In the genomic region with DNA sequence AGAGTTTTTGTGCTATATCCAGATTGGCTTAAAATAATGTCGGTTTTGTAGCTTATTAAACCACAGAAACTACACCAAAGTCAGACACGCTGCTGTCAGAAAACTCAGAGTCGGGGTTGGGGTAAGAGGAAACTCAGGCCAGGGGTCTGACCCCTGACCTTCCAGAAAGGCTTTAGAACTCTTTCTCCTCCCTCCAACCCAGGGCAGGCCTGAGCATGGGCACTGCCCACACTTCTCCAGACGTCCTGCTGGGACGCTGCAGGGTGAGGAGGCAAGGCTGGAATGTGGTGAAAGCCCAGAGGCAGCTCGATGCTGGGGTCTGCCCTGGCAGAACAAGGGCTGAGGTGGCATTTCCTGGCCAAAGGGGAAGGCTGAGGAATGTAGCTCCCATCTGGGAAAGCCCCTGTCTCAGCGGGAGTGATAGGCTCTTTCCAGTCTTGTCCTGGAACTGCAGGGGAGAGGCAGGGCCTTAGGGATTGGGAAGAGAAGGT, we compare ENCODE assay signal across 8 mouse cellular contexts. TPM values are rescaled to one million over a fixed set of nuclear protein-coding genes. Genes with fewer than 3 reads are reported as not detected.
DNase-seq lines count a peak whose midpoint lies in the region; ATAC-seq and TF ChIP-seq lines count a peak whose summit lies in the region.
"Had no signal": no experiment of that assay in that cellular context is flagged by ENCODE, and none has a peak within 500 bp of the region (broad histone marks: within the 10 kb centered on the region; RNA-seq: fewer than 3 reads in every experiment).

No protein-coding gene starts in this region.

- peak overlapping the region; percentile 82 for H3K4me2 ChIP-seq in lung, embryonic 15.5 days
- peak overlapping the region; percentile 98 for H3K4me2 ChIP-seq in forebrain, embryonic 15.5 days (replicated peaks)
- peak overlapping the region; percentile 83 for H3K4me2 ChIP-seq in limb, embryonic 14.5 days (replicated peaks; ENCODE audit: low read depth, low read length, severe bottlenecking)
- peak overlapping the region; percentile 55; the same call in 1 of the 2 replicates for H3K4me2 ChIP-seq in stomach, postnatal 0 days (replicated peaks; ENCODE audit: low read depth)

- H3K4me1 ChIP-seq in lung, embryonic 15.5 days = peaks cover 10% of the 10 kb centered on the region
- H3K4me1 ChIP-seq in forebrain, embryonic 15.5 days = peaks cover 44% of the 10 kb centered on the region
- peaks cover 12% of the 10 kb centered on the region; the same call in 1 of the 2 replicates for H3K4me1 ChIP-seq in limb, embryonic 14.5 days (ENCODE audit: control insufficient read depth, insufficient read depth, low read length)
- no peaks in the 10 kb centered on the region for H3K4me1 ChIP-seq in stomach, postnatal 0 days (replicated peaks; ENCODE audit: control insufficient read depth, insufficient read depth)

- 9% methylated on average over 7 of the region's 7 CpGs for WGBS in lung, embryonic 15.5 days
- 11% methylated on average over 7 of the region's 7 CpGs for WGBS in forebrain, embryonic 15.5 days
- WGBS in limb, embryonic 14.5 days = 3% methylated on average over 7 of the region's 7 CpGs
- WGBS in stomach, postnatal 0 days = 11% methylated on average over 7 of the region's 7 CpGs

- ATAC-seq in lung, embryonic 15.5 days (ENCODE audit: borderline replicate concordance, extremely low read depth, low FRiP score, low TSS enrichment) = no peak
- ATAC-seq in forebrain, embryonic 15.5 days (replicated peaks) = 0 out of 2 replicates have a peak, but pooled peaks have one; percentile 14
- no peak for ATAC-seq in limb, embryonic 14.5 days (ENCODE audit: low FRiP score, low read depth)
- ATAC-seq in stomach, postnatal 0 days (ENCODE audit: low FRiP score, low TSS enrichment) = no peak
- ATAC-seq: activated CD4-positive, CD25-positive, alpha-beta regulatory T cell, adult 4 months had no signal

- H3K36me3 ChIP-seq in lung, embryonic 15.5 days = no peaks in the 10 kb centered on the region
- no peaks in the 10 kb centered on the region for H3K36me3 ChIP-seq in forebrain, embryonic 15.5 days
- H3K36me3 ChIP-seq in limb, embryonic 14.5 days (ENCODE audit: control insufficient read depth, insufficient read depth, low read length) = no peaks in the 10 kb centered on the region
- no peaks in the 10 kb centered on the region for H3K36me3 ChIP-seq in stomach, postnatal 0 days (ENCODE audit: control insufficient read depth, insufficient read depth, low read length)

- peaks cover 56% of the 10 kb centered on the region for H3K27me3 ChIP-seq in lung, embryonic 15.5 days
- H3K27me3 ChIP-seq in forebrain, embryonic 15.5 days = peaks cover 7% of the 10 kb centered on the region; the same call in 1 of the 2 replicates
- peaks cover 52% of the 10 kb centered on the region for H3K27me3 ChIP-seq in limb, embryonic 14.5 days (ENCODE audit: control insufficient read depth, insufficient read depth, low read length)
- peaks cover 21% of the 10 kb centered on the region for H3K27me3 ChIP-seq in stomach, postnatal 0 days (ENCODE audit: control insufficient read depth, insufficient read depth, low read length)

- TF ChIP-seq POLR2A in limb, embryonic 14.5 days (IDR thresholded peaks at IDR 0.05; ENCODE audit: borderline replicate concordance, extremely low read depth, insufficient read depth, insufficient read length) = no peak

- H3K4me3 ChIP-seq in lung, embryonic 15.5 days = peak overlapping the region; percentile 36
- peak overlapping the region; percentile 48 for H3K4me3 ChIP-seq in forebrain, embryonic 15.5 days
- peak overlapping the region; percentile 41 for H3K4me3 ChIP-seq in limb, embryonic 14.5 days (replicated peaks; ENCODE audit: low read length)
- no peak overlapping the region for H3K4me3 ChIP-seq in stomach, postnatal 0 days (ENCODE audit: low read depth, low read length)

- H3K9me3 ChIP-seq in lung, embryonic 15.5 days = no peaks in the 10 kb centered on the region
- H3K9me3 ChIP-seq in forebrain, embryonic 15.5 days = no peaks in the 10 kb centered on the region
- no peaks in the 10 kb centered on the region for H3K9me3 ChIP-seq in limb, embryonic 14.5 days (ENCODE audit: control insufficient read depth, low read length)
- H3K9me3 ChIP-seq in stomach, postnatal 0 days (ENCODE audit: control insufficient read depth, low read length) = no peaks in the 10 kb centered on the region

- no peak overlapping the region for H3K27ac ChIP-seq in lung, embryonic 15.5 days
- peak overlapping the region; percentile 92 for H3K27ac ChIP-seq in forebrain, embryonic 15.5 days (replicated peaks)
- H3K27ac ChIP-seq in limb, embryonic 14.5 days (replicated peaks; ENCODE audit: low read depth, low read length) = no peak overlapping the region
- H3K27ac ChIP-seq in stomach, postnatal 0 days (replicated peaks) = no peak overlapping the region

- no peak for TF ChIP-seq CTCF in stomach, postnatal 0 days (IDR thresholded peaks at IDR 0.05; ENCODE audit: low read depth)

- TF ChIP-seq EP300 in stomach, postnatal 0 days (optimal IDR thresholded peaks at IDR 0.05) = no peak

- DNase-seq in lung, postnatal 25 days (ENCODE audit: low spot score) = no peak
- DNase-seq in limb, embryonic 14.5 days (ENCODE audit: low spot score) = no peak
- no peak for DNase-seq in stomach, postnatal 0 days (ENCODE audit: low spot score)
- DNase-seq in adrenal gland, adult 8-10 months = no peak
- no peak for DNase-seq in ovary, adult 18-20 months (ENCODE audit: low spot score)

- no peak overlapping the region for H3K9ac ChIP-seq in lung, embryonic 15.5 days
- peak overlapping the region; percentile 69 for H3K9ac ChIP-seq in forebrain, embryonic 15.5 days (replicated peaks)
- H3K9ac ChIP-seq in limb, embryonic 14.5 days (ENCODE audit: low read depth, low read length, severe bottlenecking) = no peak overlapping the region
- H3K9ac ChIP-seq in stomach, postnatal 0 days (ENCODE audit: low read length) = no peak overlapping the region

RNA-seq across cellular contexts. Expression of gene 3100002H09Rik, which starts 34.6 kb away (rescaled TPM):
- not detected in 2 replicates for polyA plus RNA-seq in lung, embryonic 15.5 days (2015; fragmentation: Nextera tagmentation; extraction: Ambion mirVana)
- polyA plus RNA-seq in forebrain, embryonic 15.5 days (2015; fragmentation: Nextera tagmentation; extraction: Ambion mirVana) = 1.2 TPM in 2 replicates
- not detected in 2 replicates for polyA plus RNA-seq in limb, embryonic 14.5 days (2012; rRNA removed)
- not detected in 2 replicates for polyA plus RNA-seq in limb, embryonic 14.5 days (2014; fragmentation: Nextera tagmentation; extraction: Ambion mirVana)
- not detected in 2 replicates for polyA plus RNA-seq in stomach, postnatal 0 days (2015; fragmentation: Nextera tagmentation; extraction: Ambion mirVana)
- total RNA-seq in adrenal gland, adult 8-10 months (2022) = not detected
- polyA plus RNA-seq: activated CD4-positive, CD25-positive, alpha-beta regulatory T cell, adult 4 months had no signal
